ENCODE assay signal across 22 mouse cellular contexts in the genomic region with DNA sequence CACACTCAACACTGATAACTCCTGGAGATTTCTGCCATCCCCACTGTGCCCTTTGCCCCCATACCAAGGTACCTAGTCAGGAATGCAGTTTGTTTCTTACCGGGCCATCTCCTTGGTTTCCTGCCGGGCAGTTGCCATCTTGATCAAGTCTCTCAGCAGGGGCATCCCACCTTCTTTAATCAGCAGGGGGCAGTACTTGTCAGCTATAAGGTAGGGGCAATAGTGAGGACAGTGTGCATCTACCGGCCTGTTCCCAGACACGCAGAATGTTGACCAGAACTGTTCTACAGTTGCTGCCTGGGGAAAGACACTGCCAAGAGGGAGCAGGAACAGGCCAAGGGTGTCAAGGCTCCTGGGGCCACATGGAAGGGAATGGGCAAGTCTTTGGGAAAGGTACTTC. TPM values are rescaled to one million over a fixed set of nuclear protein-coding genes. Genes with fewer than 3 reads are reported as not detected.
DNase-seq lines count a peak whose midpoint lies in the region; ATAC-seq and TF ChIP-seq lines count a peak whose summit lies in the region.
"Had no signal": no experiment of that assay in that cellular context is flagged by ENCODE, and none has a peak within 500 bp of the region (broad histone marks: within the 10 kb centered on the region; RNA-seq: fewer than 3 reads in every experiment).

No protein-coding gene starts in this region.

- no peak for TF ChIP-seq EP300 in liver, embryonic 14.5 days (IDR thresholded peaks at IDR 0.05; ENCODE audit: low read depth)

- H3K4me3 ChIP-seq in intestine, embryonic 16.5 days (ENCODE audit: low read length) = no peak overlapping the region
- no peak overlapping the region for H3K4me3 ChIP-seq in intestine, embryonic 15.5 days (replicated peaks)
- H3K4me3 ChIP-seq in liver, embryonic 14.5 days (ENCODE audit: insufficient read depth in 1 of 2, low read depth in 2 of 2, low read length in 2 of 2) = no peak overlapping the region
- H3K4me3 ChIP-seq in intestine, postnatal 0 days (ENCODE audit: low read depth, low read length) = no peak overlapping the region
- no peak overlapping the region for H3K4me3 ChIP-seq in forebrain, embryonic 13.5 days
- H3K4me3 ChIP-seq: embryonic facial prominence, embryonic 15.5 days; forebrain, embryonic 15.5 days; heart, embryonic 10.5 days; hindbrain, embryonic 15.5 days; limb, embryonic 13.5 days; neural tube, embryonic 12.5 days; stomach, embryonic 15.5 days had no signal

- peak; percentile 26; the same call in 1 of the 2 replicates for ATAC-seq in intestine, embryonic 16.5 days
- ATAC-seq in intestine, embryonic 15.5 days = no peak
- no peak for ATAC-seq in liver, embryonic 14.5 days (ENCODE audit: insufficient read depth)
- ATAC-seq in intestine, postnatal 0 days = peak; percentile 22; the same call in 1 of the 2 replicates
- ATAC-seq in forebrain, embryonic 13.5 days = no peak
- ATAC-seq: forebrain, embryonic 15.5 days had no signal

- 52% methylated on average over 4 of the region's 4 CpGs for WGBS in intestine, embryonic 16.5 days
- 66% methylated on average over 4 of the region's 4 CpGs for WGBS in intestine, embryonic 15.5 days
- 63% methylated on average over 4 of the region's 4 CpGs for WGBS in liver, embryonic 14.5 days (ENCODE audit: insufficient replicate concordance)
- 44% methylated on average over 4 of the region's 4 CpGs for WGBS in intestine, postnatal 0 days
- WGBS in forebrain, embryonic 13.5 days = 80% methylated on average over 4 of the region's 4 CpGs

- H3K9me3 ChIP-seq in intestine, embryonic 16.5 days (ENCODE audit: control insufficient read depth, low read length) = no peaks in the 10 kb centered on the region
- H3K9me3 ChIP-seq in intestine, embryonic 15.5 days = no peaks in the 10 kb centered on the region
- no peaks in the 10 kb centered on the region for H3K9me3 ChIP-seq in liver, embryonic 14.5 days (ENCODE audit: control insufficient read depth, low read length)
- H3K9me3 ChIP-seq in intestine, postnatal 0 days (ENCODE audit: control insufficient read depth) = no peaks in the 10 kb centered on the region
- H3K9me3 ChIP-seq in forebrain, embryonic 13.5 days (replicated peaks) = no peaks in the 10 kb centered on the region
- H3K9me3 ChIP-seq: embryonic facial prominence, embryonic 15.5 days; forebrain, embryonic 15.5 days; heart, embryonic 10.5 days; hindbrain, embryonic 15.5 days; limb, embryonic 13.5 days; neural tube, embryonic 12.5 days; stomach, embryonic 15.5 days had no signal

- H3K4me2 ChIP-seq in intestine, embryonic 16.5 days (ENCODE audit: low read depth, low read length) = 0 out of 2 replicates have a peak overlapping the region, but pooled peaks have one; percentile 14
- H3K4me2 ChIP-seq in intestine, embryonic 15.5 days (replicated peaks) = no peak overlapping the region
- H3K4me2 ChIP-seq in liver, embryonic 14.5 days (ENCODE audit: low read depth) = no peak overlapping the region
- H3K4me2 ChIP-seq in intestine, postnatal 0 days (replicated peaks; ENCODE audit: low read depth) = no peak overlapping the region
- no peak overlapping the region for H3K4me2 ChIP-seq in forebrain, embryonic 13.5 days
- H3K4me2 ChIP-seq: embryonic facial prominence, embryonic 15.5 days; forebrain, embryonic 15.5 days; hindbrain, embryonic 15.5 days; limb, embryonic 13.5 days; neural tube, embryonic 12.5 days; stomach, embryonic 15.5 days had no signal

- no peak overlapping the region for H3K27ac ChIP-seq in intestine, embryonic 16.5 days (ENCODE audit: low read length)
- H3K27ac ChIP-seq in intestine, embryonic 15.5 days = no peak overlapping the region
- no peak overlapping the region for H3K27ac ChIP-seq in liver, embryonic 14.5 days
- H3K27ac ChIP-seq in intestine, postnatal 0 days (ENCODE audit: low read depth, low read length) = no peak overlapping the region
- H3K27ac ChIP-seq in forebrain, embryonic 13.5 days = no peak overlapping the region
- H3K27ac ChIP-seq: embryonic facial prominence, embryonic 15.5 days; forebrain, embryonic 15.5 days; heart, embryonic 10.5 days; hindbrain, embryonic 15.5 days; limb, embryonic 13.5 days; neural tube, embryonic 12.5 days; stomach, embryonic 15.5 days had no signal

- peaks cover 11% of the 10 kb centered on the region; the same call in 1 of the 2 replicates for H3K36me3 ChIP-seq in intestine, embryonic 16.5 days (ENCODE audit: control insufficient read depth, insufficient read depth, low read length)
- H3K36me3 ChIP-seq in intestine, embryonic 15.5 days = 0 out of 2 replicates have a peak, but pooled peaks cover 8% of the 10 kb centered on the region
- no peaks in the 10 kb centered on the region for H3K36me3 ChIP-seq in liver, embryonic 14.5 days (replicated peaks; ENCODE audit: control insufficient read depth, insufficient read depth, low read depth)
- peaks cover 54% of the 10 kb centered on the region for H3K36me3 ChIP-seq in intestine, postnatal 0 days (ENCODE audit: control insufficient read depth, insufficient read depth)
- peaks cover 89% of the 10 kb centered on the region for H3K36me3 ChIP-seq in forebrain, embryonic 13.5 days (ENCODE audit: poor library complexity, severe bottlenecking)

- DNase-seq in liver, embryonic 14.5 days (ENCODE audit: low read depth in 3 of 3, low spot score in 3 of 3) = no peak
- DNase-seq in liver (no peak), A20 (ENCODE audit: low read depth, low spot score) (peak; percentile 22)
- DNase-seq in cerebellum, postnatal 36 days = no peak
- DNase-seq: cerebellum, adult 18-20 months; layer of hippocampus, postnatal 36 days; lung, adult 18-20 months; midbrain, embryonic 14.5 days; retina, postnatal 1 day; thymus, adult 18-20 months; thymus, postnatal 36 days had no signal

- TF ChIP-seq CTCF in liver, embryonic 14.5 days (IDR thresholded peaks at IDR 0.05; ENCODE audit: low read depth) = peak; percentile 38; the same call in 1 of the 2 replicates
- peak; percentile 50 for TF ChIP-seq CTCF in intestine, postnatal 0 days (IDR thresholded peaks at IDR 0.05; ENCODE audit: low read depth)

- no peak overlapping the region for H3K9ac ChIP-seq in intestine, embryonic 16.5 days (ENCODE audit: low read depth, low read length)
- H3K9ac ChIP-seq in intestine, embryonic 15.5 days = no peak overlapping the region
- H3K9ac ChIP-seq in liver, embryonic 14.5 days (replicated peaks) = no peak overlapping the region
- no peak overlapping the region for H3K9ac ChIP-seq in intestine, postnatal 0 days (ENCODE audit: low read depth, low read length)
- H3K9ac ChIP-seq in forebrain, embryonic 13.5 days = no peak overlapping the region
- H3K9ac ChIP-seq: embryonic facial prominence, embryonic 15.5 days; forebrain, embryonic 15.5 days; hindbrain, embryonic 15.5 days; limb, embryonic 13.5 days; neural tube, embryonic 12.5 days; stomach, embryonic 15.5 days had no signal

- no peaks in the 10 kb centered on the region for H3K27me3 ChIP-seq in intestine, embryonic 16.5 days (replicated peaks; ENCODE audit: control insufficient read depth, insufficient read depth, low read length)
- no peaks in the 10 kb centered on the region for H3K27me3 ChIP-seq in intestine, embryonic 15.5 days (replicated peaks)
- H3K27me3 ChIP-seq in liver, embryonic 14.5 days (ENCODE audit: control insufficient read depth, insufficient read depth, low read length) = no peaks in the 10 kb centered on the region
- H3K27me3 ChIP-seq in intestine, postnatal 0 days (replicated peaks; ENCODE audit: control insufficient read depth, insufficient read depth, low read length) = no peaks in the 10 kb centered on the region
- H3K27me3 ChIP-seq in forebrain, embryonic 13.5 days = no peaks in the 10 kb centered on the region
- H3K27me3 ChIP-seq: embryonic facial prominence, embryonic 15.5 days; forebrain, embryonic 15.5 days; hindbrain, embryonic 15.5 days; limb, embryonic 13.5 days; neural tube, embryonic 12.5 days; stomach, embryonic 15.5 days had no signal

- peaks cover 10% of the 10 kb centered on the region for H3K4me1 ChIP-seq in intestine, embryonic 16.5 days (ENCODE audit: control insufficient read depth, insufficient read depth, low read length)
- no peaks in the 10 kb centered on the region; the same call in 1 of the 2 replicates for H3K4me1 ChIP-seq in intestine, embryonic 15.5 days (replicated peaks)
- H3K4me1 ChIP-seq in liver, embryonic 14.5 days (replicated peaks; ENCODE audit: control insufficient read depth in 2 of 2, insufficient read depth in 2 of 2, low read length in 1 of 2) = peaks cover 5 to 8% of the 10 kb centered on the region in 2 experiments; a peak in 3 of 4 replicates
- no peaks in the 10 kb centered on the region for H3K4me1 ChIP-seq in intestine, postnatal 0 days (replicated peaks; ENCODE audit: control insufficient read depth, insufficient read depth, low read length)
- H3K4me1 ChIP-seq in forebrain, embryonic 13.5 days = no peaks in the 10 kb centered on the region
- H3K4me1 ChIP-seq: forebrain, embryonic 15.5 days; limb, embryonic 13.5 days; neural tube, embryonic 12.5 days had no signal

RNA-seq across cellular contexts. Expression of a gene that starts 6.8 kb away (rescaled TPM):
- polyA plus RNA-seq in intestine, embryonic 16.5 days (2015; fragmentation: Nextera tagmentation; extraction: Ambion mirVana) = 79.0 and 86.2 TPM in 2 replicates
- polyA plus RNA-seq in intestine, embryonic 15.5 days (2015; fragmentation: Nextera tagmentation; extraction: Ambion mirVana) = 59.8 and 70.4 TPM in 2 replicates
- 23.4 and 25.5 TPM in 2 replicates for polyA plus RNA-seq in liver, embryonic 14.5 days (2012; rRNA removed)
- polyA plus RNA-seq in liver, embryonic 14.5 days (2014; fragmentation: Nextera tagmentation; extraction: Ambion mirVana) = 17.4 and 21.5 TPM in 2 replicates
- polyA plus RNA-seq in intestine, postnatal 0 days (2015; fragmentation: Nextera tagmentation; extraction: Ambion mirVana) = 90.9 and 91.3 TPM in 2 replicates
- 21.0 and 21.2 TPM in 2 replicates for polyA plus RNA-seq in forebrain, embryonic 13.5 days (2015; fragmentation: Nextera tagmentation; extraction: Ambion mirVana)

RNA-seq across cellular contexts. Expression of a gene that starts 22.7 kb away (rescaled TPM):
- polyA plus RNA-seq in intestine, embryonic 16.5 days (2015; fragmentation: Nextera tagmentation; extraction: Ambion mirVana) = 10.4 and 10.8 TPM in 2 replicates
- polyA plus RNA-seq in intestine, embryonic 15.5 days (2015; fragmentation: Nextera tagmentation; extraction: Ambion mirVana) = 10.6 and 11.1 TPM in 2 replicates
- polyA plus RNA-seq in liver, embryonic 14.5 days (2012; rRNA removed) = 3.0 and 3.5 TPM in 2 replicates
- polyA plus RNA-seq in liver, embryonic 14.5 days (2014; fragmentation: Nextera tagmentation; extraction: Ambion mirVana) = 1.8 and 2.0 TPM in 2 replicates
- polyA plus RNA-seq in intestine, postnatal 0 days (2015; fragmentation: Nextera tagmentation; extraction: Ambion mirVana) = 2.8 and 3.4 TPM in 2 replicates
- 5.7 and 6.7 TPM in 2 replicates for polyA plus RNA-seq in forebrain, embryonic 13.5 days (2015; fragmentation: Nextera tagmentation; extraction: Ambion mirVana)

RNA-seq across cellular contexts. Expression of a gene that starts 24.2 kb away (rescaled TPM):
- 3.3 and 3.7 TPM in 2 replicates for polyA plus RNA-seq in intestine, embryonic 16.5 days (2015; fragmentation: Nextera tagmentation; extraction: Ambion mirVana)
- polyA plus RNA-seq in intestine, embryonic 15.5 days (2015; fragmentation: Nextera tagmentation; extraction: Ambion mirVana) = 5.0 and 5.6 TPM in 2 replicates
- 8.1 and 8.5 TPM in 2 replicates for polyA plus RNA-seq in liver, embryonic 14.5 days (2012; rRNA removed)
- 1.9 and 2.0 TPM in 2 replicates for polyA plus RNA-seq in liver, embryonic 14.5 days (2014; fragmentation: Nextera tagmentation; extraction: Ambion mirVana)
- 2.6 and 2.8 TPM in 2 replicates for polyA plus RNA-seq in intestine, postnatal 0 days (2015; fragmentation: Nextera tagmentation; extraction: Ambion mirVana)
- 10.5 and 10.9 TPM in 2 replicates for polyA plus RNA-seq in forebrain, embryonic 13.5 days (2015; fragmentation: Nextera tagmentation; extraction: Ambion mirVana)

RNA-seq across cellular contexts. Expression of a gene that starts 33.3 kb away (rescaled TPM):
- 8.3 and 9.8 TPM in 2 replicates for polyA plus RNA-seq in intestine, embryonic 16.5 days (2015; fragmentation: Nextera tagmentation; extraction: Ambion mirVana)
- 7.8 and 8.2 TPM in 2 replicates for polyA plus RNA-seq in intestine, embryonic 15.5 days (2015; fragmentation: Nextera tagmentation; extraction: Ambion mirVana)
- 11.3 and 12.7 TPM in 2 replicates for polyA plus RNA-seq in liver, embryonic 14.5 days (2012; rRNA removed)
- polyA plus RNA-seq in liver, embryonic 14.5 days (2014; fragmentation: Nextera tagmentation; extraction: Ambion mirVana) = 3.6 and 3.9 TPM in 2 replicates
- 5.3 and 8.5 TPM in 2 replicates for polyA plus RNA-seq in intestine, postnatal 0 days (2015; fragmentation: Nextera tagmentation; extraction: Ambion mirVana)
- 12.3 and 14.1 TPM in 2 replicates for polyA plus RNA-seq in forebrain, embryonic 13.5 days (2015; fragmentation: Nextera tagmentation; extraction: Ambion mirVana)

RNA-seq across cellular contexts. Expression of a gene that starts 43.0 kb away (rescaled TPM):
- polyA plus RNA-seq in intestine, embryonic 16.5 days (2015; fragmentation: Nextera tagmentation; extraction: Ambion mirVana) = 329 and 361 TPM in 2 replicates
- polyA plus RNA-seq in intestine, embryonic 15.5 days (2015; fragmentation: Nextera tagmentation; extraction: Ambion mirVana) = 437 and 494 TPM in 2 replicates
- polyA plus RNA-seq in liver, embryonic 14.5 days (2012; rRNA removed) = 56.1 and 159 TPM in 2 replicates
- polyA plus RNA-seq in liver, embryonic 14.5 days (2014; fragmentation: Nextera tagmentation; extraction: Ambion mirVana) = 179 and 189 TPM in 2 replicates
- polyA plus RNA-seq in intestine, postnatal 0 days (2015; fragmentation: Nextera tagmentation; extraction: Ambion mirVana) = 174 and 180 TPM in 2 replicates
- polyA plus RNA-seq in forebrain, embryonic 13.5 days (2015; fragmentation: Nextera tagmentation; extraction: Ambion mirVana) = 587 and 610 TPM in 2 replicates

Comparison
In these comparisons a context has a peak if more than half of its experiments do, and no peak if none do; other contexts are left out.
1. ATAC-seq: peak in intestine, embryonic 16.5 days (single experiment) and intestine, postnatal 0 days (single experiment); none in intestine, embryonic 15.5 days (single experiment), liver, embryonic 14.5 days (single experiment) and forebrain, embryonic 13.5 days (single experiment).